Mouse (Mus musculus): ENCODE measurements around the gene Fezf1.

The Fezf1 gene

GRCm38 (mm10) chr6:23248313-23249052 lies at the start of gene Fezf1:
Fezf1 (minus strand) TSS chr6:23248362.
- no peak for DNase-seq (ENCODE audit: low spot score)

- DNase-seq (ENCODE audit: low spot score): no peak
These were observed 46.5 kb upstream of the Fezf1 start for GRCm38 (mm10) chr6:23294685-23295084.

GRCm38 (mm10) chr6:23288752-23289151 lies 40.6 kb upstream of the Fezf1 start:
- DNase-seq (ENCODE audit: low spot score): no peak

GRCm38 (mm10) chr6:23281514-23281820 lies 33.3 kb upstream of the Fezf1 start:
- DNase-seq (ENCODE audit: low spot score): no peak

- DNase-seq (ENCODE audit: low spot score): no peak
These were observed 32.8 kb upstream of the Fezf1 start for GRCm38 (mm10) chr6:23280811-23281513.

GRCm38 (mm10) chr6:23273483-23273882 lies 25.3 kb upstream of the Fezf1 start:
- DNase-seq (ENCODE audit: low spot score): no peak

GRCm38 (mm10) chr6:23272979-23273378 lies 24.8 kb upstream of the Fezf1 start:
- no peak for DNase-seq (ENCODE audit: low spot score)

- DNase-seq (ENCODE audit: low spot score): no peak
These were observed 24.4 kb upstream of the Fezf1 start for GRCm38 (mm10) chr6:23272542-23272941.

GRCm38 (mm10) chr6:23260738-23261050 lies 12.5 kb upstream of the Fezf1 start:
- DNase-seq (ENCODE audit: low spot score): no peak

- DNase-seq (ENCODE audit: low spot score): no peak
These were observed 12.0 kb upstream of the Fezf1 start for GRCm38 (mm10) chr6:23260016-23260737.

GRCm38 (mm10) chr6:23257981-23258380 lies 9.8 kb upstream of the Fezf1 start:
- no peak for DNase-seq (ENCODE audit: low spot score)

- DNase-seq (ENCODE audit: low spot score): no peak
These were observed 7.0 kb upstream of the Fezf1 start for GRCm38 (mm10) chr6:23255161-23255560.

- no peak for DNase-seq (ENCODE audit: low spot score)
These were observed 6.5 kb upstream of the Fezf1 start for GRCm38 (mm10) chr6:23254644-23255043.

GRCm38 (mm10) chr6:23253353-23254311 lies 5.5 kb upstream of the Fezf1 start:
- no peak for DNase-seq (ENCODE audit: low spot score)

GRCm38 (mm10) chr6:23252196-23253135 lies 4.3 kb upstream of the Fezf1 start:
- no peak for DNase-seq (ENCODE audit: low spot score)

GRCm38 (mm10) chr6:23251431-23251830 lies 3.3 kb upstream of the Fezf1 start:
- DNase-seq (ENCODE audit: low spot score): no peak

GRCm38 (mm10) chr6:23250288-23250955 lies 2.3 kb upstream of the Fezf1 start:
- DNase-seq (ENCODE audit: low spot score): no peak

GRCm38 (mm10) chr6:23249616-23250287 lies 1.6 kb upstream of the Fezf1 start:
- no peak for DNase-seq (ENCODE audit: low spot score)

GRCm38 (mm10) chr6:23249053-23249401 lies 865 bp upstream of the Fezf1 start:
- DNase-seq (ENCODE audit: low spot score): no peak

Measured in c-Kit-positive CD71-positive TER-119-positive erythroid progenitor cells, embryonic 14.5 days (primary cell).